Mouse (Mus musculus): ENCODE measurements around the gene Rab9. TPM values are rescaled to one million over a fixed set of nuclear protein-coding genes. Genes with fewer than 3 reads are reported as not detected.

Gene Rab9
- polyA plus RNA-seq, 1 experiment from 2014 or later: 66.9 TPM

DNA sequence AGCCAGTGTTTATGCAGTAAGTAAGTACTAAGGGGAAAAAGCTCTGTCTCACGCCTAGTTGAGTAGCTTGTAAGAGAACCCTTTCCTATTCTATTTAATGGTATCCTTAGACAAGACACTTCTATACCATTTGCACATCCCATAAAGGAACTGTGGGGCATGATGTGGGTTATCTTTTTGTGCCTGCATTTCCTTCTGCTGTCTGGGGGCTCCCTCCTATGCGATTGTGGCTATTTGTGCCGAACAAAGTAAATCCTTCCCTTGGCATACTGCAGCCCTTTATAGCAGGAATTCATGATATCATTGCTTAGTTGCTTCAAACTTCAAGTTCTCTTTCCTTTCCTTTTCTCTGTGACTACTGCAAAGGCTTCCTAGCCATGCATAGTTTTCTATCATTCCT, 35.1 kb downstream of the Rab9 start:
- no peak overlapping the region for H3K4me2 ChIP-seq
- H3K27me3 ChIP-seq (ENCODE audit: insufficient read depth, low read length): peaks cover 8% of the 10 kb centered on the region; the same call in 1 of the 2 replicates
- H3K27ac ChIP-seq (ENCODE audit: low read depth): no peak overlapping the region
- H3K9ac ChIP-seq: no peak overlapping the region
- ATAC-seq (ENCODE audit: insufficient read depth) (no peak), DNase-seq (no peak)
- H3K9me3 ChIP-seq (ENCODE audit: low read depth, low read length): no peaks in the 10 kb centered on the region
- 81% methylated on average over 3 of the region's 3 CpGs for WGBS
- no peak overlapping the region for H3K4me3 ChIP-seq (ENCODE audit: low read depth, low read length)
- no peaks in the 10 kb centered on the region for H3K36me3 ChIP-seq (ENCODE audit: insufficient read depth)
- H3K4me1 ChIP-seq (ENCODE audit: insufficient read depth): no peaks in the 10 kb centered on the region
- TF ChIP-seq CTCF (IDR thresholded peaks at IDR 0.05; ENCODE audit: low read depth): no peak

DNA sequence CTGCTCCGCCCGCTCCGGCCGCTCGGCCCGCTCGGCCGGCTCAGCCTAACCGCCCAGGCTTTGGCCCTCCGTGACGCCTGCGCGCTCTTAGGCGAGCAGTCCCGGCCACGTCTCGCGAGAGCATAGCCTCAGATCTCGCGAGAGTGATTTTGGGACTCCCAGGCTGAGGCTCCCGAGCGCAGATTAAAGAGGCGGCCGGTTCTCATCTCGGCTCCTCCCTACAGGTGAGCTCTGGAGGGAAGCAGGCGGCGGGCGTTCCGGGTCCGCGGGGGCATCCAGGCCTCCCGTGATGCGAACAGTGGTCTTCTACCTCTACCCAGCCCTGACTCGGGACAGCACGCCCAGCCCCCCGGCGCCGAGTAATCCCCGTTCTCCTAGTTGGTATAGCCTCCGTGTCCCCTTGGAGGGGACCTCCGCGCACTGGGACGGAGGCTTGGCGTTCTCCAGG, 39.0 kb downstream of the Rab9 start, which contains the start of gene Ofd1:
TSS of gene Ofd1 (minus strand) at position 89 of the 448 bp plus-strand sequence.
- Histone ChIP-seq H3K9ac (peak within 1 kb of the TSS; percentile 74), H3K27me3 (ENCODE audit: insufficient read depth, low read length) (peaks cover 8% of the 10 kb centered on the region; the same call in 1 of the 2 replicates), H3K4me2 (peak within 1 kb of the TSS; percentile 64), H3K4me3 (ENCODE audit: low read depth, low read length) (peak within 1 kb of the TSS; percentile 54), H3K27ac (ENCODE audit: low read depth) (peak within 1 kb of the TSS; percentile 75; the same call in 1 of the 2 replicates), H3K4me1 (ENCODE audit: insufficient read depth) (no peaks in the 10 kb centered on the region), H3K36me3 (ENCODE audit: insufficient read depth) (no peaks in the 10 kb centered on the region), H3K9me3 (ENCODE audit: low read depth, low read length) (no peaks in the 10 kb centered on the region)
- ATAC-seq (ENCODE audit: insufficient read depth) (peak; percentile 99), DNase-seq (peak; percentile 96)
- WGBS: 10% methylated on average over 42 of the region's 44 CpGs
- TF ChIP-seq CTCF (IDR thresholded peaks at IDR 0.05; ENCODE audit: low read depth): no peak

DNA sequence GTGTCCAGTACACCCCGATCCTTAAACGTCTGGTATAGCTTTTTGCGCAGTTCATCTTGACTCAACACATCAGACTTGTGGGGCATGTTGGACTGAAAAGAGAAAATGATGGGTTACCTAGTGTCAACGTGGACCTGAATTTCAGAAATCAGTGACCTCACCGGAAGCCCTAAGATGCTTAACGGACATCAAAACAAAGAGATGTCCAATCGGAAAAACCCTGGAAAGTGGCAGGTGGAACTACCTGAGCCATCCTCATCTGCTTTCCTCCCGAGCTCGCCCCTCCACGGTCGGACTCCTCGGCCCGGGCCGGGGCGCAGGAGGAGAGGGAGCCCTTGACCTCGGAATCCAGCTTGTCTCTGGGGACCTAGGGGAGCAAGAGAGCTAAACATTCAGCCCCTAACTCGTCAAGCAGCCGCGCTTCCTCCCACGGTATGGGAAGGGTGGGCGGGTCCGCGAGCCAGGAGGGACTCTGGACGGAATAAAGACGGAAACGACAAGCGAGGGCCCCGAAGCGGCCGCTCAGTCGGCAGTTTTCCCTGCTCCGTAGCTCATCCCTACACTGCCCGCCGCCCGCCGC, 39.5 kb downstream of the Rab9 start, which contains the start of gene Trappc2:
TSS of gene Trappc2 (plus strand) at position 539 of the 580 bp plus-strand sequence.
- ATAC-seq (ENCODE audit: insufficient read depth): 0 out of 2 replicates have a peak, but pooled peaks have one; percentile 16
- peaks cover 8% of the 10 kb centered on the region; the same call in 1 of the 2 replicates for H3K27me3 ChIP-seq (ENCODE audit: insufficient read depth, low read length)

DNA sequence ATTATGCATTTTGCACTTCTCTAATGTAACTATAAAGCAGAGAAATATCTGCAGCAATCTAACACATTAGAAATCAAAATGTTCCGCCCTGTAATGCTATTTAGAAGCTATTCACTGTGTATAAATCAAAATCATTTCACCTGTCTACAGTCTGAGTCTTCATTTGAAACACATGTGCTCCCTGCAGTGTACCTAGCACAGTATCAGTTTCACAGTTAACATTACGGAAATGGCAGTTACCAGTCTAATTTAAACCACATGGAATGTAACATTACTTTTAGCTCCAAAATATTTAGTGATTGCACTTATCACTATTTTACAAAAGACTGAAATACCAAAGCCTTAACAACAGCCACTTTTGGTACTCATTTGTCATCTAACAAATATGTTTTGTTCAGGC, 44.9 kb downstream of the Rab9 start:
- Histone ChIP-seq H3K4me2 (no peak overlapping the region), H3K9me3 (ENCODE audit: low read depth, low read length) (no peaks in the 10 kb centered on the region), H3K4me1 (ENCODE audit: insufficient read depth) (no peaks in the 10 kb centered on the region), H3K27me3 (ENCODE audit: insufficient read depth, low read length) (no peaks in the 10 kb centered on the region), H3K36me3 (ENCODE audit: insufficient read depth) (0 out of 2 replicates have a peak, but pooled peaks cover 4% of the 10 kb centered on the region), H3K9ac (no peak overlapping the region), H3K27ac (ENCODE audit: low read depth) (no peak overlapping the region), H3K4me3 (ENCODE audit: low read depth, low read length) (no peak overlapping the region)
- ATAC-seq (ENCODE audit: insufficient read depth) (no peak), DNase-seq (no peak)
- no peak for TF ChIP-seq CTCF (IDR thresholded peaks at IDR 0.05; ENCODE audit: low read depth)
- 85% methylated on average over 2 of the region's 2 CpGs for WGBS

More for the DNA sequence above, 39.5 kb downstream of the Rab9 start, which contains the start of gene Trappc2:
- Histone ChIP-seq H3K36me3 (ENCODE audit: insufficient read depth) (no peaks in the 10 kb centered on the region), H3K4me1 (ENCODE audit: insufficient read depth) (no peaks in the 10 kb centered on the region), H3K4me3 (ENCODE audit: low read depth, low read length) (peak within 1 kb of the TSS; percentile 54), H3K9ac (peak within 1 kb of the TSS; percentile 74), H3K4me2 (peak within 1 kb of the TSS; percentile 64), H3K9me3 (ENCODE audit: low read depth, low read length) (no peaks in the 10 kb centered on the region), H3K27ac (ENCODE audit: low read depth) (peak within 1 kb of the TSS; percentile 75; the same call in 1 of the 2 replicates)
- peak; percentile 23 for DNase-seq
- TF ChIP-seq CTCF (IDR thresholded peaks at IDR 0.05; ENCODE audit: low read depth): no peak
- 6% methylated on average over 27 of the region's 36 CpGs for WGBS

DNA sequence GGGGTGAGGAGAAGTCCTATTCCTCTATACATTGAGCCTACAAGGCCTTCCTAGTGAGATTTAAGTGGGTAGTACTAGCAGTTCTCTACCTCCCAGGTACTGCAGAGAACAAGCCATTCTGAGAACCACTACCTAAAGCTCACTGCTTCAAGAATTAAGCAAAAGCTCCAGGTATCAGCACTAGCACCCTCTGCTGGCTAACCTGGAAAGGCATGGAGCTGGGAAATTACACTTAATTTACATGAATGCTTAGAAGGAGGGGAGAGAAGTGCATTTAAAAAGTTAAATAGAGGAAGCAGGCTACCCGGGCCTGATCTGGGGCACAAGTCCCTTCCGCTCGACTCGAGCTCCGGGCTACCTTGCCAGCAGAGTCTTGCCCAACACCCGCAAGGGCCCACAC, 63.5 kb downstream of the Rab9 start:
- peak; percentile 53 for TF ChIP-seq CTCF (IDR thresholded peaks at IDR 0.05; ENCODE audit: low read depth)
- no peak overlapping the region for H3K4me2 ChIP-seq
- H3K9ac ChIP-seq: no peak overlapping the region
- H3K27ac ChIP-seq (ENCODE audit: low read depth): no peak overlapping the region
- no peak for ATAC-seq (ENCODE audit: insufficient read depth)
- H3K4me1 ChIP-seq (ENCODE audit: insufficient read depth): no peaks in the 10 kb centered on the region
- 73% methylated on average over 1 of the region's 6 CpGs for WGBS
- H3K4me3 ChIP-seq (ENCODE audit: low read depth, low read length): no peak overlapping the region
- H3K27me3 ChIP-seq (ENCODE audit: insufficient read depth, low read length): no peaks in the 10 kb centered on the region
- 0 out of 2 replicates have a peak, but pooled peaks cover 2% of the 10 kb centered on the region for H3K36me3 ChIP-seq (ENCODE audit: insufficient read depth)
- peak; percentile 54 for DNase-seq
- no peaks in the 10 kb centered on the region for H3K9me3 ChIP-seq (ENCODE audit: low read depth, low read length)

DNA sequence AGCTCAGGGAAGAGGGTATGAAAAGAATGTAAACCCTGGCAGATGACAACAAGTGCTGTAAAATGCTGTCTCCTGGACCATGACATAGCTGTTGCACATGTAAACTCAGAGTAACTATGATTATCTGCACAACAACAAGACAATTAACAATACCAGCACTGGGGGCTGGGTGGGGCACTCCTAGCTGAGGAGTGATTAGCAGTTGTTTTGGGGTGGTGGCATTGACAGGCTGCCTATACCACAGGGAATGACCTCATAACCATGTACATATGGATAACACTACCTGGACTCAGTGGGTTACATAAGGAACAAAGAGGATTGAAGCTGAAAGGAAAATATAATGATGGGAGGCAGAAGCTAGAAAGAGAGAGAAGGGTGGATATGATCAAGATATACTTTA, 71.8 kb downstream of the Rab9 start:
- no peak overlapping the region for H3K9ac ChIP-seq
- no peak overlapping the region for H3K4me3 ChIP-seq (ENCODE audit: low read depth, low read length)
- H3K4me1 ChIP-seq (ENCODE audit: insufficient read depth): no peaks in the 10 kb centered on the region
- H3K27ac ChIP-seq (ENCODE audit: low read depth): no peak overlapping the region
- ATAC-seq (ENCODE audit: insufficient read depth) (no peak), DNase-seq (no peak)
- no peak for TF ChIP-seq CTCF (IDR thresholded peaks at IDR 0.05; ENCODE audit: low read depth)
- H3K36me3 ChIP-seq (ENCODE audit: insufficient read depth): peaks cover 28% of the 10 kb centered on the region; the same call in 1 of the 2 replicates
- no peaks in the 10 kb centered on the region for H3K27me3 ChIP-seq (ENCODE audit: insufficient read depth, low read length)
- no peaks in the 10 kb centered on the region for H3K9me3 ChIP-seq (ENCODE audit: low read depth, low read length)
- no peak overlapping the region for H3K4me2 ChIP-seq

Other genes starting within 250 kb of the Rab9 start
- gene Gpm6b, start 241.0 kb downstream of the Rab9 start, polyA plus RNA-seq (2014; fragmentation: Nextera tagmentation; extraction: Ambion mirVana): 41.9 and 42.0 TPM in 2 replicates
- gene Trappc2, start 39.3 kb downstream of the Rab9 start, polyA plus RNA-seq (2014; fragmentation: Nextera tagmentation; extraction: Ambion mirVana): 28.1 and 31.7 TPM in 2 replicates
- gene Ofd1, start 39.2 kb downstream of the Rab9 start, polyA plus RNA-seq (2014; fragmentation: Nextera tagmentation; extraction: Ambion mirVana): 8.0 and 9.2 TPM in 2 replicates
- 7.1 and 7.4 TPM in 2 replicates for gene Tceanc, start 38.7 kb upstream of the Rab9 start, polyA plus RNA-seq (2014; fragmentation: Nextera tagmentation; extraction: Ambion mirVana)
- gene Egfl6, start 105.9 kb upstream of the Rab9 start, polyA plus RNA-seq (2014; fragmentation: Nextera tagmentation; extraction: Ambion mirVana): 36.1 and 39.2 TPM in 2 replicates

Measured in lung, embryonic 14.5 days (tissue).